Mouse (Mus musculus) fat pad, adult 2 months (tissue): ENCODE measurements around the gene Ankrd45.
"Not testable (repeated sequence)": the region's sequence is repeated elsewhere in the genome, so short reads cannot be mapped to it uniquely, and the experiment has no call there.

Source experiments
- DNase-seq: peaks from one replicate; pipeline ENCODE4 v3.0.0-alpha.2; 2011; ENCODE audit warnings: low read depth, low spot score; ENCODE audit errors: extremely low read depth

Gene Ankrd45

GRCm38 (mm10) chr1:161183677-161184076 is 41.2 kb downstream of the Ankrd45 start:
- no peak for DNase-seq

GRCm38 (mm10) chr1:161185431-161185830 is 42.9 kb downstream of the Ankrd45 start:
- DNase-seq: no peak

GRCm38 (mm10) chr1:161190253-161190910 is 47.9 kb downstream of the Ankrd45 start:
- no peak for DNase-seq

- peak; percentile 23 for DNase-seq
Measured at GRCm38 (mm10) chr1:161195541-161196351, 53.3 kb downstream of the Ankrd45 start.

GRCm38 (mm10) chr1:161196364-161196763 is 53.9 kb downstream of the Ankrd45 start:
- DNase-seq: not testable (repeated sequence)

GRCm38 (mm10) chr1:161199856-161200255 is 57.4 kb downstream of the Ankrd45 start:
- DNase-seq: no peak

- DNase-seq: no peak
Measured at GRCm38 (mm10) chr1:161214465-161214864, 72.0 kb downstream of the Ankrd45 start.

GRCm38 (mm10) chr1:161219816-161220215 is 77.3 kb downstream of the Ankrd45 start:
- no peak for DNase-seq
